Mouse (Mus musculus) macrophage (primary cell): ENCODE results near the gene Fyn. TPM values are rescaled to one million over a fixed set of nuclear protein-coding genes. Genes with fewer than 3 reads are reported as not detected.

ENCODE experiments used
- H3K27ac ChIP-seq: fragments of 350-480 bp; formaldehyde crosslinking; 2 replicates; pipeline ENCODE4 v1.9.0; 2021
- H3K36me3 ChIP-seq: fragments of 350-480 bp; formaldehyde crosslinking; 2 replicates; pipeline ENCODE4 v1.9.0; 2021; ENCODE audit errors: inconsistent target
- H3K4me3 ChIP-seq: fragments of 350-480 bp; formaldehyde crosslinking; 2 replicates; pipeline ENCODE4 v1.9.0; 2021; ENCODE audit errors: inconsistent target
- H3K79me2 ChIP-seq: fragments of 350-480 bp; formaldehyde crosslinking; 2 replicates; pipeline ENCODE4 v1.9.0; 2021; ENCODE audit errors: inconsistent target
- WGBS: methylation state at CpG from one replicate; pipeline ENCODE4 v1.1.7; 2026; ENCODE audit warnings: inconsistent platforms; ENCODE audit not compliant: missing documents; 5-methylcytosine and 5-hydroxymethylcytosine counted together
- polyA plus RNA-seq: library from polyadenylated mRNA; stranded (reverse); fragments of 250-400 nt; gene quantifications from 3 replicates; pipeline ENCODE4 v1.2.4, GENCODE M21; 2018; ENCODE audit warnings: inconsistent platforms

The Fyn gene
- polyA plus RNA-seq, 1 experiment from 2014 or later = 18.6 TPM

DNA sequence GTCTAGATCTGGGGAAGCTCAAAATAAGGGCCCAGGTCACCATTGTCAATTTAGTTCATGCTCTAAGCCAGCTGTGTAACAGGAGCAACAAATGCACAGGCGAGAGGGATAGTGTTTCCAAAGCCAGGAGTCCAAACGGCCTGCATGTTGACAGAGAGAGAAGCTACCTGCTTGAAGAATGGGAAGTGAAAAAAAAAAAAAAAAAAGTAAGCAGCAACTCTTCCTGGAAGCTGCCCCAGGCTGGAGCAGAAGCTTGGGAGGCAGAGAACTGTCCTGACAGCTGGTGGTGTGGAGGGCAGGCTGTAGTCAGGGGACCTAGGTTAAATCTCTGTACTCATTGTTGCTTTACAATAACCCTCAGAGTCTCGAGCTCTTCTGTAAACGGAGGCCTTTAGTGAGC is 86.7 kb downstream of the Fyn start:
- Histone ChIP-seq H3K36me3 (no peaks in the 10 kb centered on the region), H3K79me2 (peaks cover 4% of the 10 kb centered on the region; the same call in 1 of the 2 replicates), H3K4me3 (no peak overlapping the region), H3K27ac (peak overlapping the region; percentile 88)
- 59% methylated on average over 4 of the region's 4 CpGs for WGBS

DNA sequence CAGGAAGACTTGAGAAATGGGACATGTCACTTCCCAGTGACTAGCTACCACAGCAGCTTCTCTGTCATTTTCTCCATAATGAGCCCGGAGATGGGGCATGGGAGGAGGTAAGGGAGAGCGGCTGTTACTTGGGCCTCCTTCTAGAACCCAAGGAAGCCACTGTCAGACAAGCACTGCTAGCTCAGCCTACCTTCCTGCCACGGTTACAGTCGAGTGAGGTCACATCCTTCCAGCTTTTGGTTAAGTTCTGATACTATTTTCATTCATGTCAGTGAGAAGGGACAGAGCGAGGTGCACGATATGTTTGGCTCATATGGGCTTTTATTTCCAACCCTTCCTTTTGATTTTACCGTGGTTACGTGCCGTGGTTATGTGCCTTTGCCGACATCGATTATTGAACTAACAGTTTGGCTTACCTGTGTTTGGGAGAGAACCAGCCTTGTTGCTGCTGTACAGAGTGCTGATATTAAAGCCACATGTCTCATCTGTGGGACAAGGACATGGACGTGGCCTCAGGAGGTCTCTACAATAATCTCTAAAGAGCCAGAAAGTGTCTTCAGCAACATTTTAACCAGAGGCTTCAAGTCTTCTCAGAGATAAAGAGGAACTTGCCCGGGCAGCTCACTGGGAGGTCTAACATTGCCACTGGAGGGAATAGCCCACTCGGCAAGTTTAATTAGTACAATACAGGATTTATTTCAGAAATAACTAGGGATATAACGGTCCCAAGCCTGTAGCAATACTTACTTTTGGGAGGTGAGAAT is 87.4 kb downstream of the Fyn start:
- Histone ChIP-seq H3K36me3 (no peaks in the 10 kb centered on the region), H3K79me2 (no peaks in the 10 kb centered on the region), H3K27ac (peak overlapping the region; percentile 88), H3K4me3 (no peak overlapping the region)
- WGBS = 33% methylated on average over 15 of the region's 15 CpGs

DNA sequence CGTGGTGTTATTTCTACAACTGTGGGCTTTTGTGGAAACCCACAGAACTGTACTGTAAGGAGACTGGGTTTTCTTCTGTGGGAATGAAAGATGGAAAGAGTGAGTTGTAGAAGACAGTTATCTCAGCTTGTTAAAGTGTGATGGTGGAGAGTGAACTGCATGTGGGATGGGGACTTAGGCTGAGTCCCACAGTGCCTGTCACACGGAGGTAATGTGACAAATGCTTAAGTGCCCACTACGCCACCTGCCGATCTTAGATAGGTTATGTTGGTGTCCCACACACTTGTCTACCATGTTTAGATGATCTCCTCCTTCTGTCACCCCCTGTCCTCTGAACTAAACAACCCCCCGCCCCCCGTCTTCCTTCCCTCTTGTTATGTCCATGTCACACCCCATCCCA is 88.1 kb downstream of the Fyn start:
- H3K79me2 ChIP-seq = no peaks in the 10 kb centered on the region
- no peak overlapping the region for H3K4me3 ChIP-seq
- peak overlapping the region; percentile 88 for H3K27ac ChIP-seq
- WGBS = 88% methylated on average over 6 of the region's 6 CpGs
- H3K36me3 ChIP-seq = no peaks in the 10 kb centered on the region

DNA sequence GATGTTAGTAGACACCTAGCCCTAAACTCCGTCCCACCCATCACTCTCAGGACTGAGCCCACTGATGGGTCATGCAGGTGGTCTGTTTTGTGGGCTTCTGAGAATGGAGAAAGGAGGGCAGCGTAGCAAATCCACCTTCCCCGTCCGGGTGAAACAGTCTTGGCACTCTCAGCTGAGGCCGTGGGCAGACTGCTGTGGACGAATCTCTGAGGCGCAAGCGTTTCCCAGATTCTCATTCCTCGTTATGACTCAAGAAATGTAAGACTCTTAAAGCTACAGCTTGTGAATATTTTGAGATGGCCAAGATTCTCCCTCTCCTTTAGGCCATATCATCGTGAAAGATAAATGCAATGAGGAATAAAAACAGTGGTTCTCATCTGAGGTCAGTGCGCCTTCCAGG is 88.6 kb downstream of the Fyn start:
- Histone ChIP-seq H3K4me3 (no peak overlapping the region), H3K79me2 (no peaks in the 10 kb centered on the region; the same call in 1 of the 2 replicates), H3K36me3 (no peaks in the 10 kb centered on the region), H3K27ac (peak overlapping the region; percentile 88; the same call in 1 of the 2 replicates)
- 96% methylated on average over 11 of the region's 11 CpGs for WGBS

DNA sequence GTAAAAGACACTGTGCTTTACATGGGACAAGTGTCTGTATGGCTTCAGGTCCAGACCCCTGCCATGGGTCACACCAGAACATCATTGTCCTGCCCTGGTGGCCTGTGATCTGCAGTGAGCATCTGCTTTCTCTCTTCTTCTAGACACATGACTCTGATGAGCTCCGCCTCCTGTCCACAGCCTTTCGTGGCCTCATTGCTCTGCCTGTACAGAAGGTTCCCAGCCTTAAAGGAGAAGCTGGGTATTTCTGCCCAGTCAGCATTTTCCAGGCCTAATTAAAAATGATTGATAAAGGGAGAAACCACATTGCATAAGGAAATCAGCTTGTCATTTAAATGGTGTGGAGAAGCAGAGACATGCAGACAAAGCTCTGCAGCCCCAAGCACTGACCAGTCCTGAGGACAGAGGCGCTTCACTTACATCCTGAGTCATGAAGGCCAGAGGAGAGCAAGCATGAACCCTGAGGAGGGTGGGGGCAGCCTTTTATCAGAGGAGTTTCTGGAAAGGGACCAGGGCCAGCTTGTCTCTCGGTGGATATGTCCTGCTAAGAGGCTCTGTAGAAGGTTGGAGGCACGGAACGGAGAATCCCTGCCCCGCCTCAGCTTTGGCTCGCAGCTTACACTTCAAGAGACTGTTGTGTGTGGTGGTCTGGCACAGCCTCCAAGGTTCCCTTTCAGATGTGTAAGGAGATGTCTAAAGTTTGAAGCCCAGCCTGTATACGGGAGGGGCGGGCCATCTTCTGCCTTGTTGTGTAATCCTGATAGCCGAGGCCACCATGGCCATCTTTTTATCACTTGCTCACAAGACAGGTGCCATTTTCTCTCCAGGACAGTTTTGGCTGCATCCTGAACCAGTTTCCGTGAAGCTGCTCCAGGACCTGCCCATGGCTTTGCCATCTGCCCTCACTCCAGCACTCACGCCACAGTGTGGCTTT is 90.4 kb downstream of the Fyn start:
- Histone ChIP-seq H3K36me3 (no peaks in the 10 kb centered on the region), H3K27ac (peak overlapping the region; percentile 35), H3K4me3 (no peak overlapping the region), H3K79me2 (no peaks in the 10 kb centered on the region; the same call in 1 of the 2 replicates)
- 81% methylated on average over 13 of the region's 13 CpGs for WGBS

DNA sequence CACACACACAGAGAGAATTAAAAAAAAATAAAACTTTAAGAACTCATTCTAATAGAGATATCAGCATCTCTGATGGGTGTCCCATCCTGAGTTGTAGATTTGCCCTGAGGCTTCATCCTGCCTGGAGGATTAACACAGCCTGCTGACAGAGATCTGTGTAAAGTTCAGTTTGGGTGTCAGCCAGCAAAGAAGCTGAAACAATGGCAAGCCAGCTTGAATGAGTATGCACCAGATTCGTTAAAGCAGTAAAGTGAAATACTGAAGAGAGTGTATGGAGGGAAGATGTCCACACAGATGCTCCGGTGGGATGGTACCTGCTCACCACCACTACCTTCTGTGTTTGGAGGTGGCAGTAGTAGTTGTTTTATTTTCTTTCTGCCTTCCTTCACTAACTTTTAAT is 92.0 kb downstream of the Fyn start:
- 72% methylated on average over 2 of the region's 2 CpGs for WGBS
- Histone ChIP-seq H3K79me2 (no peaks in the 10 kb centered on the region; the same call in 1 of the 2 replicates), H3K27ac (no peak overlapping the region), H3K36me3 (no peaks in the 10 kb centered on the region), H3K4me3 (no peak overlapping the region)

DNA sequence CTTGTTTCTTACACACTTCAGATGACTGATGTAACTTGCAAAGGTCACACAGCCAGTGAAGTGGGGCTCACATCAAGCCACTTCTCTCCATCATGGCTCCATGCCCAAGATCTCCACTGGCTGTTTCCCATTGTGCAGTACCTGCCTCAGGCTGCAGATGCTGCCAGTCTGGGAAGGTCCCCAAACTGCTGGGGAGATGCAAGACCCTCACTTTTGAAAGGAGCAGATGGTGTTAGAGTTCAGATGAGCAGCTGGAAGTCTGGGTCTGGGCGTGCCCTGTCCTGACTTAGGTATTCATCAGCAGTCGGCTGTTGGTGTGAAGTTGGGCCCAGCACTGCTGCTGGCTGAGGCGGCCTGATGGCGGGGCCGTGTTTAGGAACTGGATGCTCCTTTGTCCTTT is 93.3 kb downstream of the Fyn start:
- H3K79me2 ChIP-seq = no peaks in the 10 kb centered on the region; the same call in 1 of the 2 replicates
- H3K36me3 ChIP-seq = no peaks in the 10 kb centered on the region
- H3K27ac ChIP-seq = no peak overlapping the region
- no peak overlapping the region for H3K4me3 ChIP-seq
- WGBS = 100% methylated on average over 4 of the region's 5 CpGs

DNA sequence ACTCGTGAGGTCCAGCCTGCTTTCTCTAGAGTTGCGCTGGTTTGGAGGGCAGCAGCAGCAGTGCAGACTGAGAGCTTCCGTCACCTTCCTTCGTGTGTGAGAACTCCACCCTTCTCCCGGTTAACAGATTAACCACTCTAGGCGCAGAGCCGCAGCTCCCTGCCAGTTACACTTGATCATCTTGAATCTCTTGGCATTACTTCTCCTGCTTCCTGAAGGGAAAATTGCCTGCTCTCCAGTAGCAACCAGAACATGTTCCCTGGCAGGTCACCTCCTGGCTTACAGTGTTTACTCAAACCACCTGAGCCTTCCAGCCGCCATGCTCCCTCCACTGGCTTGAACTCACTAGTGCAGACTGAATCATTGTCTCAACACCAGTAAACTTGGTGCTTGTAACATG is 94.1 kb downstream of the Fyn start:
- Histone ChIP-seq H3K27ac (no peak overlapping the region), H3K4me3 (no peak overlapping the region), H3K36me3 (no peaks in the 10 kb centered on the region), H3K79me2 (no peaks in the 10 kb centered on the region; the same call in 1 of the 2 replicates)
- WGBS = 96% methylated on average over 8 of the region's 8 CpGs

DNA sequence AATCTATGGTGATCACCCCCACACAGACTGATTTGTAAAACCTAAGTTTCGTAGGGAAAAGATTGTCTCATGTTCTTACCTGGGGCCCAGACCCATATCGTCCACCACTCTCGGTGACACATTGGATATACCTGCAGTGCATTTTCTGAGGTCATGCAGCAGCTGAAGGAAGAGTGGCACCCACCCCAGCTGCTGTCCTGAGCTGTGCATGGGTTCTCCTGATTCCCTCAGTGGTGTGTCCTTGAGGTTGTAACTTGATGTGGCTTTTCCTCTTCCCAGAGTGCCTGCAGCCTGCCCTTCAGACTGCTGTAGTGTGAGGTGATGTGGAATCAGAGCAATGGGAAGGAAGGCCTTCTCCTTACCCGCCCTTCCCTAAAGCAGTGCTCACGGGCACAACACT is 95.7 kb downstream of the Fyn start:
- Histone ChIP-seq H3K79me2 (no peaks in the 10 kb centered on the region; the same call in 1 of the 2 replicates), H3K36me3 (no peaks in the 10 kb centered on the region), H3K27ac (no peak overlapping the region), H3K4me3 (no peak overlapping the region)
- WGBS = 96% methylated on average over 5 of the region's 5 CpGs

DNA sequence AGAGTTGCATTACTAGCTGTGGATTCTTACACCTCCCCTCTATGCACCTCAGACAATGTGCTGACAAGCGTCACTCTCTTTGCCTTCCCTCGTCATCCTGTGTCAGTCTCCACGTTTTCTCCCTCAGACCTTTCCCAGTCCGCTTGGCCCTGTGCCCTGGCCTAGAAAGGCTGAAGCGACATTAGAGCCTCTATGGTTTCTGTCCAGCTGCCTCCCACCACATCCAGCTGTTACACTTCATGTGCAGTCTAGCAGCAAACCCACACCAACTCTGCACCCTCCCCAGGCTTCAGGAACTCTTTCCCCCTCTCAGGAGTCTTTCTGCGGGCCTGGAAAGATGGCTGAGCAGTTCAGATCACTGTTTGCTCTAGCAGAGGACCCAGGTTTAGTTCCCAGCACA is 98.7 kb downstream of the Fyn start:
- WGBS = 93% methylated on average over 6 of the region's 6 CpGs
- Histone ChIP-seq H3K27ac (no peak overlapping the region), H3K79me2 (no peaks in the 10 kb centered on the region), H3K36me3 (no peaks in the 10 kb centered on the region), H3K4me3 (no peak overlapping the region)

DNA sequence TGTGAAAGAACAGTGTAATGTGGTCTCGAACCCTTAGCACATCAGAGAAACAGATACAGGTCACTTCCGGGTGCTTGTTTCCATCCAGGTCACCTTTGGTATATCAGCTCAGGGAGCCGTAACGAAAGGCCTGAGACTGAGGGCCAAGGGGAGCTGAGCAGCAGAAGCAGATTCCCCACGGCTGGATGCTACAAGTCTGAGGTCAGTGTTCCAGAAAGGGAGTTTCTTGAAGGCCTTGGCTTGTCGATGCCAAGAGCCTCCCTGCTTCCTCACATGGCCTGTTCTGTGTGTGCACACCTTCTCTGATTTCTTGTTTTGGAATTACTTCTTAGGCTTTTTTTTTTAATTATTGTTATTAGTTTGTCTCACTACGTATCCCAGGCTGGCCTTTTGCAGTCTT is 99.2 kb downstream of the Fyn start:
- no peaks in the 10 kb centered on the region for H3K36me3 ChIP-seq
- H3K4me3 ChIP-seq = no peak overlapping the region
- no peaks in the 10 kb centered on the region for H3K79me2 ChIP-seq
- 96% methylated on average over 7 of the region's 7 CpGs for WGBS
- H3K27ac ChIP-seq = no peak overlapping the region

DNA sequence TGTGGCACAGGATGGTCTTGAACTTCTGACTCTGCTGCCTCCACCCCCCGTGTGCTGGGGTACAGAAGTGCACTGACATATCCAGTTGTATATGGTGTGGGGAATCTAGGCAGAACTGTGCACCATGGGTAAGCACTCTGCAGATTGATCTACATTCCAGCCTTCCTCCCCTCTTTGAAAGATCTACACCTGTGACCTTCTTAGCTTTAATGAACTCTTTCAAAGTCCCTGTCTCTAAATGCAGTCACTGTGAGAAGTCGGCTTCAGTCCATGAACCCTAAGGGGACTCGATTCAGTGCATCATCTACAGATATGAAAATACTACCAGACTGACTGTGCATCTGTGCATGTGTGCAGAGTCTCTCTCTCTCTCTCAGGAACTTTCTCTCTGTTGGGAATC is 99.9 kb downstream of the Fyn start:
- 93% methylated on average over 3 of the region's 3 CpGs for WGBS
- no peak overlapping the region for H3K27ac ChIP-seq
- H3K36me3 ChIP-seq = no peaks in the 10 kb centered on the region
- H3K79me2 ChIP-seq = no peaks in the 10 kb centered on the region
- H3K4me3 ChIP-seq = no peak overlapping the region

DNA sequence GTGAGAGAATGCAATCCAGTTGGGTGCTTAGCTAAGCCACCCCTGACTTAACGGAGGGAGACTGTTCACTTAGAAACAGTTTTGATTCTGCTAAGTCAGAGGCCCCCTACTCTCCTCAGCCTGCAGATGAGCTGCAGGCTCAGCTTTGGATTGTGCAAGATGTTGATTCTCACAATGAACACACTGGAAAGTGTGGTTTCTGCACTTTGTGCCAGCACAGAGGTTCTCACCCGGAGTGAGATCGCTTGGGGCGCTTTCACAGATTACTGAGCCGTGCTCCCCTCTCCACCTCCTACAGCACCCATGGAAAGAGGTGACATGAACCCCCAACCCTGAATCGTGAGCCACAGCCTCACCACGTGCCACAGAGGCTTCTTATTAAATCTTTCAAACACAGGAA is 100.7 kb downstream of the Fyn start:
- Histone ChIP-seq H3K79me2 (no peaks in the 10 kb centered on the region), H3K36me3 (no peaks in the 10 kb centered on the region), H3K27ac (no peak overlapping the region), H3K4me3 (no peak overlapping the region)
- WGBS = 59% methylated on average over 7 of the region's 7 CpGs

DNA sequence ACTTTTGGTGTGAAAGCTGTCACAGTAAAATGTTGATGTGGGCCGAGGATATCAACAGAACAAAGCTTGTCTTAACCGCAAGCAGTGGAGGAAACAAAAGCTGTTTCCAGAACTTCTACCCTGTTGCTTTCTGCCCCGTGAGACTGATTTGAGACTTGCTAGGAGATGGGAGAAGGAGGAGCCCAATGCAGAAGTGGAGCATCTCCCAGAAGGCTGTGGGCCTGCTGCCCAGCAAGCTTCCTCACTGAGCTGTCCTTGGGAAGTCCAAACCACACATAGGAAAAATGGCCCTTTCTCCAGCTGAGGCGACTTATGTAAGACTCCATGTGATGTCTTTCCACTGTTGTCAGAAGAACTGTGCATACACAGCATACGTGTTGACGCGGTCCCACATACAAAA is 101.7 kb downstream of the Fyn start:
- Histone ChIP-seq H3K27ac (no peak overlapping the region), H3K79me2 (no peaks in the 10 kb centered on the region), H3K4me3 (no peak overlapping the region), H3K36me3 (no peaks in the 10 kb centered on the region)
- 85% methylated on average over 7 of the region's 7 CpGs for WGBS
